Mouse (Mus musculus): ENCODE measurements around the gene Creg1.

Gene Creg1

GRCm38 (mm10) chr1:165789066-165789660 lies 25.6 kb downstream of the Creg1 start:
- DNase-seq (ENCODE audit: low spot score) = no peak

- DNase-seq (ENCODE audit: low spot score) = no peak
These were observed 26.4 kb downstream of the Creg1 start for GRCm38 (mm10) chr1:165789963-165790362.

GRCm38 (mm10) chr1:165790461-165791210 lies 27.1 kb downstream of the Creg1 start:
- no peak for DNase-seq (ENCODE audit: low spot score)

- DNase-seq (ENCODE audit: low spot score) = no peak
These were observed 27.9 kb downstream of the Creg1 start for GRCm38 (mm10) chr1:165791411-165791810.

- no peak for DNase-seq (ENCODE audit: low spot score)
These were observed 38.3 kb downstream of the Creg1 start for GRCm38 (mm10) chr1:165801709-165802310.

- DNase-seq (ENCODE audit: low spot score) = no peak
These were observed 39.6 kb downstream of the Creg1 start for GRCm38 (mm10) chr1:165803107-165803506.

- no peak for DNase-seq (ENCODE audit: low spot score)
These were observed 40.6 kb downstream of the Creg1 start for GRCm38 (mm10) chr1:165804133-165804532.

- no peak for DNase-seq (ENCODE audit: low spot score)
These were observed 47.1 kb downstream of the Creg1 start for GRCm38 (mm10) chr1:165810633-165811032.

GRCm38 (mm10) chr1:165811170-165811569 lies 47.6 kb downstream of the Creg1 start:
- no peak for DNase-seq (ENCODE audit: low spot score)

- DNase-seq (ENCODE audit: low spot score) = no peak
These were observed 49.2 kb downstream of the Creg1 start for GRCm38 (mm10) chr1:165812775-165813174.

GRCm38 (mm10) chr1:165814116-165814515 lies 50.6 kb downstream of the Creg1 start:
- DNase-seq (ENCODE audit: low spot score) = no peak

GRCm38 (mm10) chr1:165814521-165815278 lies 51.2 kb downstream of the Creg1 start:
- no peak for DNase-seq (ENCODE audit: low spot score)

GRCm38 (mm10) chr1:165816391-165816790 lies 52.8 kb downstream of the Creg1 start:
- DNase-seq (ENCODE audit: low spot score) = no peak

GRCm38 (mm10) chr1:165817264-165817663 lies 53.7 kb downstream of the Creg1 start:
- DNase-seq (ENCODE audit: low spot score) = no peak

GRCm38 (mm10) chr1:165818145-165818860 lies 54.8 kb downstream of the Creg1 start:
- no peak for DNase-seq (ENCODE audit: low spot score)

- DNase-seq (ENCODE audit: low spot score) = no peak
These were observed 55.6 kb downstream of the Creg1 start for GRCm38 (mm10) chr1:165819147-165819546.

- DNase-seq (ENCODE audit: low spot score) = no peak
These were observed 58.5 kb downstream of the Creg1 start for GRCm38 (mm10) chr1:165822031-165822430.
